Comparison of ENCODE assay signal across 10 mouse cellular contexts in the genomic region with DNA sequence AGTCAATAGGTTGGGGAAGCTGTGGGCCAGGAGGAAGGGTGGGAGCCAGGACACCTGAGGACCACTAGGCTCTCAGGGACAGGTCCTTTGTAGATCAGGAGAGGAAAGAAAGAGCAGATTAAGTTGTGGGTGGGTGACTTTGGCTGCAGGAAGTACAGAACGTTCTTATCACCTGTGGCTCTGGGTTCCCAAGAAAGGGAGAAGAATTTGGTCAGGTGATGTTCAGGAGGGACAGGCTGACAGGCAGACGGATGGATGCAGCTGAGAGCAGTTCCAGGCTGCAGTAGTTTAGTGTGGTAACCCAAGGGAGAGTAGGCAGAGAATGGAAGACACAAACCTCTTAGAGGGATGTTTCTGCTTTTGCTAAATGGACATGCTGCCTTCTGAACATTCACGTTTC. TPM values are rescaled to one million over a fixed set of nuclear protein-coding genes. Genes with fewer than 3 reads are reported as not detected.
A peak's percentile ranks its signal among the peaks of the same experiment; 100 is the strongest.
DNase-seq lines count a peak whose midpoint lies in the region; ATAC-seq and TF ChIP-seq lines count a peak whose summit lies in the region.
"Had no signal": no experiment of that assay in that cellular context is flagged by ENCODE, and none has a peak within 500 bp of the region (broad histone marks: within the 10 kb centered on the region; RNA-seq: fewer than 3 reads in every experiment).

No protein-coding gene starts in this region.

- H3K9me3 ChIP-seq in heart, embryonic 11.5 days (replicated peaks; ENCODE audit: control insufficient read depth, low read length), result no peaks in the 10 kb centered on the region
- H3K9me3 ChIP-seq in liver, embryonic 12.5 days (replicated peaks), result no peaks in the 10 kb centered on the region

- H3K4me1 ChIP-seq in heart, embryonic 11.5 days (ENCODE audit: control insufficient read depth, insufficient read depth, low read length), result peaks cover 8% of the 10 kb centered on the region; the same call in 1 of the 2 replicates
- peaks cover 22% of the 10 kb centered on the region for H3K4me1 ChIP-seq in thymus, adult 2 months (replicated peaks; ENCODE audit: control insufficient read depth, insufficient read depth, low read length)
- peaks cover 31% of the 10 kb centered on the region for H3K4me1 ChIP-seq in liver, embryonic 12.5 days
- H3K4me1 ChIP-seq in cerebellum, adult 2 months (ENCODE audit: control insufficient read depth, insufficient read depth, low read length), result no peaks in the 10 kb centered on the region

- no peak for ATAC-seq in heart, embryonic 11.5 days (replicated peaks; ENCODE audit: insufficient number of reproducible peaks, low FRiP score, low TSS enrichment)
- ATAC-seq in liver, embryonic 12.5 days, result no peak

- H3K9ac ChIP-seq in heart, embryonic 11.5 days (ENCODE audit: low read depth, low read length), result no peak overlapping the region
- no peak overlapping the region for H3K9ac ChIP-seq in liver, embryonic 12.5 days

- TF ChIP-seq CTCF in thymus, adult 2 months (IDR thresholded peaks at IDR 0.05; ENCODE audit: borderline replicate concordance, control insufficient read depth, extremely low read depth, insufficient read depth, low read length, poor library complexity), result no peak
- no peak for TF ChIP-seq CTCF in cerebellum, adult 2 months (IDR thresholded peaks at IDR 0.05; ENCODE audit: borderline replicate concordance, insufficient read depth, low read depth, low read length)

- 0 out of 2 replicates have a peak, but pooled peaks cover under 1% of the 10 kb centered on the region for H3K27me3 ChIP-seq in heart, embryonic 11.5 days (ENCODE audit: control insufficient read depth, insufficient read depth, low read length)
- H3K27me3 ChIP-seq in thymus, adult 2 months (ENCODE audit: control insufficient read depth, insufficient read depth, low read length), result no peaks in the 10 kb centered on the region
- 0 out of 2 replicates have a peak, but pooled peaks cover 3% of the 10 kb centered on the region for H3K27me3 ChIP-seq in liver, embryonic 12.5 days (replicated peaks)
- peaks cover 2% of the 10 kb centered on the region; the same call in 1 of the 2 replicates for H3K27me3 ChIP-seq in cerebellum, adult 2 months (ENCODE audit: control insufficient read depth, insufficient read depth, low read length)

- intact Hi-C loops in gastrocnemius, postnatal 14 days (cut with DNase I; ENCODE audit: low total_unique reads), result no loop called here

- TF ChIP-seq POLR2A in thymus, adult 2 months (IDR thresholded peaks at IDR 0.05; ENCODE audit: control insufficient read depth, extremely low read depth, insufficient read depth, low read length, poor library complexity), result no peak
- no peak for TF ChIP-seq POLR2A in cerebellum, adult 2 months (IDR thresholded peaks at IDR 0.05; ENCODE audit: borderline replicate concordance, insufficient read depth, low read length)

- H3K27ac ChIP-seq in heart, embryonic 11.5 days (ENCODE audit: low read depth, low read length), result no peak overlapping the region
- H3K27ac ChIP-seq in thymus, adult 2 months (ENCODE audit: control insufficient read depth, insufficient read depth, low read length), result peak overlapping the region; percentile 13; the same call in 1 of the 2 replicates
- H3K27ac ChIP-seq in liver, embryonic 12.5 days, result no peak overlapping the region
- no peak overlapping the region for H3K27ac ChIP-seq in cerebellum, adult 2 months (ENCODE audit: insufficient read depth, low read length)

- WGBS in heart, embryonic 11.5 days (ENCODE audit: insufficient replicate concordance), result 32% methylated on average over 3 of the region's 3 CpGs
- 35% methylated on average over 3 of the region's 3 CpGs for WGBS in thymus, adult 2 months
- WGBS in liver, embryonic 12.5 days (ENCODE audit: insufficient replicate concordance), result 30% methylated on average over 3 of the region's 3 CpGs
- 70% methylated on average over 3 of the region's 3 CpGs for WGBS in cerebellum, adult 2 months

- no peak for DNase-seq in heart, adult 8-10 months (ENCODE audit: low spot score)
- DNase-seq in thymus, adult 2 months, result no peak
- DNase-seq in thymus, postnatal 36 days, result no peak
- DNase-seq in gastrocnemius, postnatal 14 days, result no peak
- no peak for DNase-seq in urinary bladder, postnatal 14 days (ENCODE audit: low spot score)
- DNase-seq in cerebellum, adult 2 months, result no peak

- H3K4me3 ChIP-seq in heart, embryonic 11.5 days (ENCODE audit: low read depth, low read length), result 0 out of 2 replicates have a peak overlapping the region, but pooled peaks have one; percentile 4
- no peak overlapping the region for H3K4me3 ChIP-seq in thymus, adult 2 months (ENCODE audit: control insufficient read depth, insufficient read depth, low read length)
- H3K4me3 ChIP-seq in liver, embryonic 12.5 days, result no peak overlapping the region; the same call in 1 of the 2 replicates
- H3K4me3 ChIP-seq in cerebellum, adult 2 months (replicated peaks; ENCODE audit: insufficient read depth, low read depth, low read length), result no peak overlapping the region

- H3K36me3 ChIP-seq in heart, embryonic 11.5 days (ENCODE audit: control insufficient read depth, insufficient read depth, low read length), result no peaks in the 10 kb centered on the region
- H3K36me3 ChIP-seq in thymus, adult 2 months (ENCODE audit: control insufficient read depth, insufficient read depth, low read length), result no peaks in the 10 kb centered on the region
- H3K36me3 ChIP-seq in liver, embryonic 12.5 days, result no peaks in the 10 kb centered on the region

- peak overlapping the region; percentile 57 for H3K4me2 ChIP-seq in heart, embryonic 11.5 days
- peak overlapping the region; percentile 60 for H3K4me2 ChIP-seq in liver, embryonic 12.5 days

RNA-seq across cellular contexts. Expression of a gene that starts 42.5 kb away (rescaled TPM):
- not detected in 2 replicates for polyA plus RNA-seq in heart, embryonic 11.5 days (2014; fragmentation: Nextera tagmentation; extraction: Ambion mirVana)
- total RNA-seq in heart, adult 8-10 months (2022), result under 1 TPM in 2 of 4 experiments, not detected in 2; 0.06 to 0.09 TPM
- 2.4 and 2.5 TPM in 2 replicates for polyA plus RNA-seq in thymus, adult 2 months (2012; rRNA removed)
- 0.37 and 0.39 TPM in 2 replicates for polyA plus RNA-seq in liver, embryonic 12.5 days (2016; fragmentation: Nextera tagmentation; extraction: Ambion mirVana)
- total RNA-seq in gastrocnemius, postnatal 14 days (2021), result not detected
- polyA plus RNA-seq in cerebellum, adult 2 months (2012; rRNA removed), result 0.06 and 0.10 TPM in 2 replicates
- total RNA-seq: common myeloid progenitor, adult 5-6 weeks; megakaryocyte-erythroid progenitor cell, adult 5-6 weeks had no signal
